13 mouse cellular contexts compared by ENCODE assay signal in genomic region chr17:67548966-67549700, GRCm38 (mm10).
DNase-seq lines count a peak whose midpoint lies in the region; ATAC-seq lines count a peak whose summit lies in the region.
"Had no signal": no experiment of that assay in that cellular context is flagged by ENCODE, and none has a peak within 500 bp of the region (broad histone marks: within the 10 kb centered on the region; RNA-seq: fewer than 3 reads in every experiment).

No protein-coding gene starts in this region.

- H3K27ac ChIP-seq in forebrain, embryonic 10.5 days = peak overlapping the region; percentile 48
- H3K27ac ChIP-seq in forebrain, embryonic 13.5 days = no peak overlapping the region
- peak overlapping the region; percentile 76 for H3K27ac ChIP-seq in hindbrain, embryonic 11.5 days (ENCODE audit: low read depth, low read length)
- H3K27ac ChIP-seq: embryonic facial prominence, embryonic 15.5 days; layer of hippocampus, adult 2 months had no signal

- H3K4me3 ChIP-seq in forebrain, embryonic 10.5 days = no peak overlapping the region
- H3K4me3 ChIP-seq in forebrain, embryonic 13.5 days = no peak overlapping the region
- H3K4me3 ChIP-seq in hindbrain, embryonic 11.5 days (ENCODE audit: low read depth, low read length) = no peak overlapping the region
- H3K4me3 ChIP-seq: embryonic facial prominence, embryonic 15.5 days; layer of hippocampus, adult 2 months; megakaryocyte, embryonic 14.5 days had no signal

- no peak overlapping the region for H3K4me2 ChIP-seq in forebrain, embryonic 13.5 days
- H3K4me2 ChIP-seq in hindbrain, embryonic 11.5 days (replicated peaks; ENCODE audit: low read depth, low read length) = no peak overlapping the region
- H3K4me2 ChIP-seq: embryonic facial prominence, embryonic 15.5 days had no signal

- H3K9me3 ChIP-seq in forebrain, embryonic 10.5 days = peaks cover 9% of the 10 kb centered on the region; the same call in 1 of the 2 replicates
- no peaks in the 10 kb centered on the region; the same call in 1 of the 2 replicates for H3K9me3 ChIP-seq in forebrain, embryonic 13.5 days (replicated peaks)
- H3K9me3 ChIP-seq in hindbrain, embryonic 11.5 days (ENCODE audit: control insufficient read depth, low read length) = no peaks in the 10 kb centered on the region; the same call in 1 of the 2 replicates
- H3K9me3 ChIP-seq: embryonic facial prominence, embryonic 15.5 days had no signal

- ATAC-seq in forebrain, embryonic 13.5 days = no peak
- peak; percentile 90 for ATAC-seq in hindbrain, embryonic 11.5 days (ENCODE audit: low FRiP score)
- ATAC-seq: forebrain, postnatal 0 days had no signal

- DNase-seq in forebrain, embryonic 10.5 days (ENCODE audit: extremely low spot score, low spot score) = peak; percentile 16
- DNase-seq in cerebellum, postnatal 36 days = peak; percentile 8 to 25
- DNase-seq in hindbrain, embryonic 11.5 days (ENCODE audit: low spot score) = peak; percentile 61
- DNase-seq in kidney, postnatal 36 days = peak; percentile 27 to 43
- DNase-seq in urinary bladder, postnatal 25 days (ENCODE audit: low spot score) = no peak
- DNase-seq in spleen, postnatal 4 days (ENCODE audit: low spot score in 2 of 2) = no peak
- no peak for DNase-seq in liver
- DNase-seq: forebrain, postnatal 0 days; lung, adult 18-20 months had no signal

- no peaks in the 10 kb centered on the region for H3K27me3 ChIP-seq in forebrain, embryonic 10.5 days (ENCODE audit: poor library complexity, severe bottlenecking)
- H3K27me3 ChIP-seq in forebrain, embryonic 13.5 days = no peaks in the 10 kb centered on the region
- no peaks in the 10 kb centered on the region for H3K27me3 ChIP-seq in hindbrain, embryonic 11.5 days (ENCODE audit: control insufficient read depth, insufficient read depth, low read length)
- H3K27me3 ChIP-seq: embryonic facial prominence, embryonic 15.5 days; megakaryocyte, embryonic 14.5 days had no signal

- no peak overlapping the region for H3K9ac ChIP-seq in forebrain, embryonic 13.5 days
- H3K9ac ChIP-seq in hindbrain, embryonic 11.5 days (ENCODE audit: low read depth, low read length) = no peak overlapping the region
- H3K9ac ChIP-seq: embryonic facial prominence, embryonic 15.5 days; forebrain, postnatal 0 days had no signal

- WGBS in forebrain, embryonic 10.5 days = 59% methylated on average over 11 of the region's 11 CpGs
- WGBS in forebrain, embryonic 13.5 days = 47% methylated on average over 11 of the region's 11 CpGs
- 30% methylated on average over 11 of the region's 11 CpGs for WGBS in hindbrain, embryonic 11.5 days

- H3K4me1 ChIP-seq in forebrain, embryonic 10.5 days = peaks cover 11% of the 10 kb centered on the region
- peaks cover 4% of the 10 kb centered on the region; the same call in 1 of the 2 replicates for H3K4me1 ChIP-seq in forebrain, embryonic 13.5 days
- no peaks in the 10 kb centered on the region for H3K4me1 ChIP-seq in hindbrain, embryonic 11.5 days (replicated peaks; ENCODE audit: control insufficient read depth, insufficient read depth, low read length)
- H3K4me1 ChIP-seq: embryonic facial prominence, embryonic 15.5 days; megakaryocyte, embryonic 14.5 days had no signal

- H3K36me3 ChIP-seq in forebrain, embryonic 10.5 days (replicated peaks) = no peaks in the 10 kb centered on the region
- no peaks in the 10 kb centered on the region for H3K36me3 ChIP-seq in forebrain, embryonic 13.5 days (ENCODE audit: poor library complexity, severe bottlenecking)
- no peaks in the 10 kb centered on the region for H3K36me3 ChIP-seq in hindbrain, embryonic 11.5 days (ENCODE audit: control insufficient read depth, insufficient read depth, low read length)
- H3K36me3 ChIP-seq: embryonic facial prominence, embryonic 15.5 days had no signal

Comparison
In these comparisons a context has a peak if more than half of its experiments do, and no peak if none do; other contexts are left out.
1. DNase-seq: peak in forebrain, embryonic 10.5 days (single experiment), cerebellum, postnatal 36 days (2 of 2), hindbrain, embryonic 11.5 days (single experiment) and kidney, postnatal 36 days (2 of 2); none in urinary bladder, postnatal 25 days (single experiment), spleen, postnatal 4 days (0 of 2) and liver (single experiment).